Mouse (Mus musculus): ENCODE data around the gene Atf4. TPM values are rescaled to one million over a fixed set of nuclear protein-coding genes. Genes with fewer than 3 reads are reported as not detected.

The Atf4 gene
- polyA plus RNA-seq, 1 experiment from 2014 or later, result 132 TPM

DNA sequence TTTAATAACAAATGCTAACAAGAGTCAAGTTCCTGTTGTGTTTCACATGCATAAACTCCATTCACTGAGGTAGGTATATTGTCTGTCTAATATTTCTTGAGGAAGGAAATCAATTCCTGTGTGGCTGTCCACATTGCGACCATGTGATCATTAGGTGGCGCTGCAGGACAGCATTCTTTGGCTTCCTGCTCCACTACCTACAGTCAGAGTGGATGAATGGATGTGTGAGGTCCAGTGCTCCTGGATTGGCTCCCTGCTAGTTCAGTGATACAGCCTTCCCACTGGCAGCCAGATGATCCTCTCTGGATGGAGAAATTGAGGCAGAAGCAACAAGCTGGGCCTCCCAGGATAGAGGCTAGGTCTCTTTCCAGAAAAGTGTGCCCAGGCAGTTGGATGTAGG is 11.3 kb downstream of the Atf4 start:
- ATAC-seq (ENCODE audit: low FRiP score), result 0 out of 2 replicates have a peak, but pooled peaks have one; percentile 36
- Histone ChIP-seq H3K9me3 (peaks cover 12% of the 10 kb centered on the region; the same call in 1 of the 2 replicates), H3K27ac (no peak overlapping the region), H3K9ac (no peak overlapping the region), H3K4me2 (no peak overlapping the region), H3K27me3 (peaks cover 7% of the 10 kb centered on the region; the same call in 1 of the 2 replicates), H3K4me3 (replicated peaks) (no peak overlapping the region), H3K36me3 (replicated peaks) (0 out of 2 replicates have a peak, but pooled peaks cover 3% of the 10 kb centered on the region), H3K4me1 (peaks cover 18% of the 10 kb centered on the region)
- WGBS, result 0% methylated on average over 2 of the region's 2 CpGs

DNA sequence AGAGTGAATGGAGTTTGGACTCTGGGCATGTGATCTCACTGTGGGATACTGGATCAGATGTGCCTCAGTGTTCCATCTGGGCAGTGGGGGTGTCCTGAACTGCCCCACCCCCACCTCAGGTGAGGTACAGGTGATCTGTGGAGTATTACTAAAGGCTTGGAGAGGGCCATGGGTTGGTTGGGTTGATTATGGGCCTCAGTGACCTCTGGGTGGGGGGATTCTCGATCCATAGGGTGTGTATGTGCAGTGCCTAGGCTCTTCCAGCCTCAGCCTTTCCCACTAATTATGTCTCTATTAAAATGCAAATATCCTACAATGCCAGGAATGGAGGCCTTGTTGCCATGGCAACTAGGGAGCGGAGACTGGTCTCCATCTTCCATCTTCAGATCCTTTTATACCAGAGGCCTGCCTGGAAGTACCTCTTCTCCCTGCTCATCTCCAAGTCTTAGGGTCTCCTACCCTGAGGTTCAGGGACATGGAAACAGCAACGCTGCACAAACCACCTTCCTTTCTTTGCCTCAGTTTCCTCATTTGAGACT is 16.9 kb downstream of the Atf4 start:
- 52% methylated on average over 3 of the region's 3 CpGs for WGBS
- ATAC-seq (ENCODE audit: low FRiP score), result peak; percentile 55; the same call in 1 of the 2 replicates
- H3K27me3 ChIP-seq, result peaks cover 24% of the 10 kb centered on the region; the same call in 1 of the 2 replicates
- no peak overlapping the region for H3K9ac ChIP-seq
- H3K4me3 ChIP-seq (replicated peaks), result no peak overlapping the region
- H3K4me2 ChIP-seq, result no peak overlapping the region
- H3K9me3 ChIP-seq, result peaks cover 12% of the 10 kb centered on the region; the same call in 1 of the 2 replicates
- no peaks in the 10 kb centered on the region for H3K36me3 ChIP-seq (replicated peaks)
- H3K4me1 ChIP-seq, result peaks cover 6% of the 10 kb centered on the region
- no peak overlapping the region for H3K27ac ChIP-seq

DNA sequence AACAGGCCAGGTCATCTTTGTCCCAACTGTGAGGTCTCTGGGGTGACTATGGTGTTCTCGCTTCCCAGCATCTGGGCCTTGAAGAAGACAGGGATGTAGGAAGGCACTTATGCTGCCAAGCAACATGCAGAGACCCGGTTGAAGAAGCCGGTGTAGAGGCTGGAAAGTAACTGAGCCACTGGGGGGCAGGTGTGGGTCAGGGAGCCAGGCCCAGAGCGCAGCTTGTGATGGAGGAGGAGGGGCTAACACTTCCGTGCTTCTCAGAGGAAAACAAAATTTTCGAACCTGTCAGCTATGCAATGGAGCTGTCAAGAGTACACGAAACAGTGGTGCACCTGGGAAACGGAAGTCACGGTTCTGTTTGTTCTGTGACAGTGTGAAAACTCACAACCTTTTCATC is 22.1 kb downstream of the Atf4 start:
- no peak for ATAC-seq (ENCODE audit: low FRiP score)
- Histone ChIP-seq H3K27ac (no peak overlapping the region), H3K4me2 (no peak overlapping the region), H3K27me3 (peaks cover 44% of the 10 kb centered on the region), H3K4me1 (peaks cover 15% of the 10 kb centered on the region), H3K36me3 (replicated peaks) (no peaks in the 10 kb centered on the region), H3K4me3 (replicated peaks) (no peak overlapping the region), H3K9ac (no peak overlapping the region), H3K9me3 (no peaks in the 10 kb centered on the region)
- 45% methylated on average over 9 of the region's 9 CpGs for WGBS

DNA sequence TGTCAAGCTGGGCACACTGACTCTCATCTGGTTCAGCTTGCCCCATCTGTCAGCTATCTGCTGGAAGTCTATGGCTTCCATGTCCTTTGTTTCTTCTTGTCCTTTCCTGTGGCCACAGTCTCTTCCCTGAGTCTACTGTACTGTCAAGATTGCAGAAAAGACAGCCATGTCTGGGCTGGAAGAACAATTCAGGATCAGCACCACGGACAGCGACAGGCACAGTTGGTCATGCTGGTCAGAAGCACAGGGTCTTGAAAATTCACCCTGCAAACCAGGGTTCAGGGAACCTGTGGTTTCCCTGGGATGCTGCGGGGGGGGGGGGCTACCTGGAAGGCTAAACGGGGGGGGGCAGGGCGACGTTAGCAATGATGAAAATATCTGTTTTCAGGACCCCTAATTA is 22.6 kb downstream of the Atf4 start:
- Histone ChIP-seq H3K27ac (no peak overlapping the region), H3K27me3 (peaks cover 49% of the 10 kb centered on the region), H3K4me2 (no peak overlapping the region), H3K4me3 (replicated peaks) (no peak overlapping the region), H3K9me3 (no peaks in the 10 kb centered on the region), H3K4me1 (peaks cover 13% of the 10 kb centered on the region), H3K36me3 (replicated peaks) (no peaks in the 10 kb centered on the region), H3K9ac (no peak overlapping the region)
- ATAC-seq (ENCODE audit: low FRiP score), result no peak
- WGBS, result 2% methylated on average over 6 of the region's 6 CpGs

DNA sequence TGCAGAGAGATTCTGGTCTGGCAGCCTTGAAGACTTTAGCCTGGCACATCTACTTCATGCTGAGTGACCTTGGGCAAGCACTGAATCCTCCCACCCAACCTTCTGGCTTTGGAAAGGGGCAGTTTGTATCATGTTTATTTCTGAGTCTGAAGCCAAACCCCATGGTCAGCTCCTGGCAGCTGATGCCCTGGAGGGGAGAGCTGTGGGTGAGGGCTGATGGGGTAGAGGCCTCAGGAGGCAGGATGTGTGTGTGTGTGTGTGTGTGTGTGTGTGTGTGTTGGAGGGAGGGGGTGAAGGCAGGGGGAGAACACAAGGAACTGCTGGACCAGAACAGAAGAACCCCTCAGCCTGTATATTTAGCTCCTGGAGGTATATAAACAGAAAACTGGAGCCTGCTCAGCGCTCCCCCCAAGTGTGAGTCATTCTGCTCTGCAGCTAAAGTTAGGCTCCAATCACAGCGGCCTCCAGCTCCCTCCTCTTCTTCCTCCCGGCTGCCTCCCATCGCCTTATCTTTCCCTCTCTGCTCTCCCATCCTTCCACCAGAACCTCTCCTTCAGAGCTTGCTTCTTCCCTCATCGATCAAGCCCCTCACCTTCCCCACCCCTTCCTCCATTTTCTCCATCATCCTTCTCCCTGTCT is 23.3 kb downstream of the Atf4 start:
- H3K27me3 ChIP-seq, result peaks cover 53% of the 10 kb centered on the region
- H3K4me3 ChIP-seq (replicated peaks), result no peak overlapping the region
- H3K9me3 ChIP-seq, result no peaks in the 10 kb centered on the region
- H3K9ac ChIP-seq, result no peak overlapping the region
- H3K27ac ChIP-seq, result no peak overlapping the region
- H3K4me2 ChIP-seq, result no peak overlapping the region
- H3K36me3 ChIP-seq (replicated peaks), result no peaks in the 10 kb centered on the region
- WGBS, result 76% methylated on average over 5 of the region's 5 CpGs
- no peak for ATAC-seq (ENCODE audit: low FRiP score)
- H3K4me1 ChIP-seq, result peaks cover 13% of the 10 kb centered on the region

DNA sequence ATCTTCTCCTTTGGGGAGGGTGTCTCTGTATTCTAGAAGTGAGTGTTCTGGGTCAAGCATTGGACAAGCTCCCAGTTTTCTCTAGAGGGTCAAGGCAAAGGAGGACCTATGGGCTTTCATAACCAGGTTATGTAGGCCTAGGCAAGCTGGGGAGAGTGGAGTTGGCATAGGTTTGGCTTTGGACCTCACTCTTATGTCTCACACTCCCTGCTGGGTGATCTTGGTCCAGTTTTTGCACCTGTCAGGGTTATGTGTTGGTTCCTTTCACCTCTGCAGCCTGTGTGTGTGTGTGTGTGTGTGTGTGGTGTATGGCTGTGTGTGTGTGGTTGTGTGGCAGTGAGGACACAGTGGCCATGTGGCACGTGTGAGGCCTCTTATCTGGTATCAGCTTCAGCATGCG is 24.1 kb downstream of the Atf4 start:
- Histone ChIP-seq H3K4me2 (no peak overlapping the region), H3K9ac (no peak overlapping the region), H3K4me3 (replicated peaks) (no peak overlapping the region), H3K27me3 (peaks cover 53% of the 10 kb centered on the region), H3K9me3 (no peaks in the 10 kb centered on the region), H3K36me3 (replicated peaks) (no peaks in the 10 kb centered on the region), H3K27ac (no peak overlapping the region), H3K4me1 (peaks cover 13% of the 10 kb centered on the region)
- no peak for ATAC-seq (ENCODE audit: low FRiP score)
- WGBS, result 85% methylated on average over 2 of the region's 2 CpGs

DNA sequence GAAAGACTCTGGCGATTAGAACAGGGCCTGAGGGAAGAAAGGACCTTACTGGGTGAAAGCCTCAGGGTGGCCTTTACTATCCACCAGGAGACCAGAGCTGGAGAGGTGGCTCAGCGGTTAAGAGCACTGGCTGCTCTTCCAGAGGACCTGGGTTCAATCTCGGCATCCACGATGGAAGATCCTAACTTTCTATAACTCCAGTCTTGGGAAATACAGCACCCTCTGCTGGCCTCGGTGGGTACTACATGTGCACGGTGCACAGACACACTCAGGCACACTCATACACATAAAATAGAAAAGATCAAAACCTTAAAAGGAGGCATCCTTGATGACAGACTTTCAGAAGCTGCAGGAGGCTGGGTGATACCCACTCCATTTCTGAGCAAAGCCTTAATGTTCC is 25.7 kb downstream of the Atf4 start:
- Histone ChIP-seq H3K9me3 (no peaks in the 10 kb centered on the region), H3K27ac (no peak overlapping the region), H3K4me2 (no peak overlapping the region), H3K27me3 (peaks cover 62% of the 10 kb centered on the region), H3K4me1 (peaks cover 13% of the 10 kb centered on the region), H3K4me3 (replicated peaks) (no peak overlapping the region), H3K36me3 (replicated peaks) (no peaks in the 10 kb centered on the region), H3K9ac (no peak overlapping the region)
- 24% methylated on average over 6 of the region's 6 CpGs for WGBS
- ATAC-seq (ENCODE audit: low FRiP score), result no peak

DNA sequence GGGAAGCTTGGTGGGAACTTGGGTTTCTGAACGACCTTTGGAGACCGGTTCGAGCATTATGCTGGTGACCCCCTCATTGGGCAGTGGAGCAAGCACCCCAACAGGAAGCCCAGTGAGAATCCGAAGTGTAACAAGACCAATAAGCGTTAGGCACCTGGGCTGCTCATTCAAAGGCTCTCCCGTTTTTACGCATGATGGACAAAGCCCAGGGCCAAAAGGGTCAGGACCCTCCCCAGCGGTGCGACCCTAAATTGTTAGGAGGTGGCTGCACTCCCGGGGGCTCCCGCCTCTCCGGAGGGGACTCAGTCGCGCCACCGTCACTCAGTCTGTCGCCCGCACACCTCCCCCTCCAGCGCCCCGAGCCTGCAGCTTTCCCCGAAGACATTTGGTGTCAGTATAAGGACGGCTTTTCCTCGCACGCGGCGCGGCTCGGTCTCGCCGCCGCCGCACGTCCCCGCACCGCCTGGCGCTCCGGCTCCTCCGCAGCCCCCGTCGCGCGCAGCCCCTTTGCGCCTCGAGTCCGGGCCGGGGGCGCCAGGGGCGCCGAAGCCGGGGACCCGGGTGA is 31.9 kb downstream of the Atf4 start, which contains the start of gene Cacna1i:
Gene Cacna1i (plus strand): TSS at position 388 of the 565 bp plus-strand sequence.
- peak within 1 kb of the TSS; percentile 51 for H3K4me3 ChIP-seq (replicated peaks)
- peak within 1 kb of the TSS; percentile 48 for H3K9ac ChIP-seq
- H3K4me1 ChIP-seq, result peaks cover 9% of the 10 kb centered on the region
- no peak within 1 kb of the TSS for H3K27ac ChIP-seq
- WGBS, result 1% methylated on average over 50 of the region's 50 CpGs
- H3K36me3 ChIP-seq (replicated peaks), result no peaks in the 10 kb centered on the region
- ATAC-seq (ENCODE audit: low FRiP score), result peak; percentile 57; the same call in 1 of the 2 replicates
- H3K27me3 ChIP-seq, result peaks cover 93% of the 10 kb centered on the region
- no peaks in the 10 kb centered on the region for H3K9me3 ChIP-seq
- H3K4me2 ChIP-seq, result peak within 1 kb of the TSS; percentile 89

DNA sequence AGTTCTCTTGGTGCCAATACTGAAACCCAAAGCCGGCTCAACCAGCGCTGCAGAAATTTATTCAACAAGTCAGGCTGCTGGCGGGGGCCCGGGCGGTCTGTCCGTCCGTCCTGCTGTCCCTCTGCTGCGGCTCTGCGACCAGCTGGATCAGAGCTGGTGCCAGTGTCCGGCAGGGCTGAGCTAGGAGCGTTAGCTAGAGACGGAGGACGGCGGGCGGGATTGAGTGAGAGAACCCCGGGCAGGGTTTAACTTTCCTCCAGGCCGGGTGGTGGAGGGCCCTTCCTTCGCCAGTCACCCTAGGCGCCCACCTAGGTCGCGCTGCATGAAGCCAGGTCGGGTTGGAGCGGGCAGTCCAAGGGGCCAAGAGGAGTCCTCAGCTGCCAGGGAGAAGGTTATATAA is 33.1 kb downstream of the Atf4 start:
- under 1% methylated on average over 23 of the region's 23 CpGs for WGBS
- Histone ChIP-seq H3K4me1 (peaks cover 9% of the 10 kb centered on the region), H3K4me3 (replicated peaks) (peak overlapping the region; percentile 51), H3K4me2 (peak overlapping the region; percentile 89), H3K9ac (peak overlapping the region; percentile 48; the same call in 1 of the 2 replicates), H3K36me3 (replicated peaks) (no peaks in the 10 kb centered on the region), H3K27ac (no peak overlapping the region), H3K27me3 (peaks cover 85% of the 10 kb centered on the region), H3K9me3 (no peaks in the 10 kb centered on the region)
- no peak for ATAC-seq (ENCODE audit: low FRiP score)

DNA sequence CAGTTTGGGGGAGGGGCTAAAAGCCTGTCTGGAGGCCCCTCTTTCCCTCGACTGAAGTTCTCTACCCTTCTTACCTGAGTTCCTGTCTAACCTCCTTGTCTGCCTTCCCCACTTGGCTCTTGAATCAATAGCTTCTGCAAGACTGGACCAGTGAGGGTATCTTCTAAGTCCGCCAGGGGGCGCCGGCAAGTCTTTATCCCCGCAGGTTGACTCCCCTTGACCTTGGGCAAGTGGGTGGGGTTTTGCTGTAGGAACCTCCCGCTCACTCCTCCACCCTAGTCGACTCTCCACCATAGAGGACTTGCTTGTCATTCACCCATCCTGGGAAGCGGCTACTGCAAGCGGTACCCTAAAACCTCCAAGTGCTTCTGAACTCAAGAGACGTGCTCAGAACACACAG is 34.5 kb downstream of the Atf4 start:
- no peak overlapping the region; the same call in 1 of the 2 replicates for H3K4me2 ChIP-seq

DNA sequence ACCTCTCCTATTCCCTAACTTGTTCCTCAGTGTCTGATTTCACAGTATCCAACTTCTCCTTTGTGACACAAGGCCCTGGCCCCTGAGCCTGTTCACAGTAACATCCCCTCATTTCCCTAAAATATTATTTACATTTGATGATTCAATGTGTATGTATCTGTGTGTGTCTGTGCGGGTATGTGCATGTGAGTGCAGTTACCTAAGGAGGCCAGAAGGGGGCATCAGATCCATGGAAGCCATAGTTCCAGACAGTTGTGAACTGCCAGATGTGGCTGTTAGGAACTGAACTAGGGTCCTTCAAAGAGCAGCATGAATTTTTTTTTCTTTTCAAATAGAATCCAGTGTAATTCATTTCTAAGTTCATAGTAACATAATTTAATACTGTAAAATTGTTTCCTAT is 42.2 kb downstream of the Atf4 start:
- no peak overlapping the region for H3K27ac ChIP-seq
- ATAC-seq (ENCODE audit: low FRiP score), result no peak
- H3K4me2 ChIP-seq, result no peak overlapping the region
- 92% methylated on average over 1 of the region's 1 CpGs for WGBS
- H3K4me1 ChIP-seq, result no peaks in the 10 kb centered on the region
- H3K9ac ChIP-seq, result no peak overlapping the region
- H3K36me3 ChIP-seq (replicated peaks), result no peaks in the 10 kb centered on the region
- H3K9me3 ChIP-seq, result no peaks in the 10 kb centered on the region
- H3K4me3 ChIP-seq (replicated peaks), result no peak overlapping the region
- peaks cover 7% of the 10 kb centered on the region; the same call in 1 of the 2 replicates for H3K27me3 ChIP-seq

More for the DNA sequence above, 34.5 kb downstream of the Atf4 start:
- Histone ChIP-seq H3K36me3 (replicated peaks) (no peaks in the 10 kb centered on the region), H3K4me1 (peaks cover 9% of the 10 kb centered on the region), H3K9me3 (no peaks in the 10 kb centered on the region), H3K4me3 (replicated peaks) (no peak overlapping the region), H3K27ac (no peak overlapping the region), H3K9ac (no peak overlapping the region), H3K27me3 (peaks cover 72% of the 10 kb centered on the region)
- WGBS, result 6% methylated on average over 10 of the region's 10 CpGs
- ATAC-seq (ENCODE audit: low FRiP score), result no peak

DNA sequence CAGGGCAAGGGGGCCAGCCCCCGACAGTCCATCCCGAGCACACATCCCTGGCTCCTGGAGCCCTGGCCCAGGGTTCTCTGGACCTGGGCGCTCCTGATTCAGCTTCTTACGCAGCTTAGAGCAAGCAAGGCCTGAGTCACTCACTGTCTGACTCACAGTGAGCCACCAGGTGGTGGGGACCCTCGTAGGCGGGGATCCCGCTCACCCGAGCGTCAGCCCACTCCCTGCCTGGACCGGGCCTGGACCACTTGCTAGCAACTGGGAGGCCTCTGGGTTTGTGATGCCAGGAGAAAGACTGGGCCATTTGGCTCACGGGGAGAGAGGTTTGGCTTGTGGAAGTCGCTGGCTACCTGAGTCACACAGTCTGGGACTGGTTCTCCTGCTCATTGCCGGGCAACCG is 48.8 kb downstream of the Atf4 start:
- Histone ChIP-seq H3K27ac (no peak overlapping the region), H3K9ac (no peak overlapping the region), H3K9me3 (no peaks in the 10 kb centered on the region), H3K27me3 (peaks cover 17% of the 10 kb centered on the region; the same call in 1 of the 2 replicates), H3K4me3 (replicated peaks) (no peak overlapping the region), H3K4me2 (no peak overlapping the region), H3K36me3 (replicated peaks) (no peaks in the 10 kb centered on the region), H3K4me1 (0 out of 2 replicates have a peak, but pooled peaks cover 3% of the 10 kb centered on the region)
- no peak for ATAC-seq (ENCODE audit: low FRiP score)
- 76% methylated on average over 14 of the region's 14 CpGs for WGBS

Data from forebrain, embryonic 12.5 days (tissue).